Mouse (Mus musculus) cortical plate, adult 2 months (tissue): ENCODE data around the gene Hydin.

Experiments
- CTCF ChIP-seq: fragments of 200-500 bp; IDR thresholded peaks from 2 replicates; pipeline ENCODE4 v1.5.1; 2011; ENCODE audit warnings: mild to moderate bottlenecking, control low read depth, low read length; ENCODE audit not compliant: insufficient read depth; ENCODE audit errors: extremely low read depth
- POLR2A ChIP-seq: fragments of 200-500 bp; IDR thresholded peaks from 2 replicates; pipeline ENCODE4 v1.6.1; 2011; ENCODE audit warnings: mild to moderate bottlenecking, low read length, control low read depth; ENCODE audit not compliant: insufficient read depth; ENCODE audit errors: extremely low read depth

DNA sequence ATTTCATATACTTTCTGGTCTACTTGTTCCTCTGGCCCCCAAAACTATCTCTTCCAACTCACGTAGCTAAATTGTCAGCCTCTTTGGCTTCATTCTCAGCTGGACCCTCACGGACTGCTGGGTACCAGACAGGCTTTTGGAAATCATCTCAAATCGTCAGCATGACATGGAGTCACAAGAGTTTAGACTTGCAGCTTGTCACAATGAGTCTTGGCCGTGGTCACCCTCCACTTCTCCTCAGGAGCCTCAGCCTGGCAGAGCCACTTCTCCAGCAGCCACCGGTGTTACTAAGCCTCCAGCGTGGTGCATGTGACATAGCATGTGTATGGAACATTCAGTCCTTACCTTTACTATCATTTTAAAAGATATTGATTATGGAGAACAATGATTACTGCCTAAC is 135.5 kb downstream of the Hydin start:
- no peak for TF ChIP-seq CTCF
- no peak for TF ChIP-seq POLR2A
